Mouse (Mus musculus) heart, postnatal 0 days (tissue): ENCODE measurements around the gene Clk2.

Experiments used
- CTCF ChIP-seq: IDR thresholded peaks from 2 replicates; pipeline ENCODE4 v1.5.1; 2016; ENCODE audit warnings: antibody characterized with exemption, control low read depth, low read depth
- EP300 ChIP-seq: IDR thresholded peaks from 2 replicates; pipeline ENCODE4 v1.6.1; 2016; ENCODE audit warnings: antibody characterized with exemption, low read depth

- TF ChIP-seq CTCF (peak; percentile 95), EP300 (no peak)
Observed at GRCm38 (mm10) chr3:89215853-89216252, 51.3 kb downstream of the Clk2 start.
